Mouse (Mus musculus) hindbrain, embryonic 11.5 days (tissue): ENCODE data around the gene Shpk. TPM values are rescaled to one million over a fixed set of nuclear protein-coding genes. Genes with fewer than 3 reads are reported as not detected.

Experiments
- ATAC-seq: fragments of 200-750 bp; cut with Nextera tagmentation; 2 replicates; pipeline ENCODE4 v1.8.0; 2017; ENCODE audit warnings: mild to moderate bottlenecking, moderate TSS enrichment, moderate library complexity; ENCODE audit not compliant: low FRiP score
- DNase-seq: peaks from one replicate; pipeline ENCODE4 v3.0.0-alpha.2; 2015; ENCODE audit warnings: low spot score
- H3K27ac ChIP-seq: fragments of 300-500 bp; sonication (generic); 2 replicates; pipeline ENCODE4 v1.5.1; 2014; ENCODE audit warnings: mild to moderate bottlenecking, low read depth, low read length
- H3K27me3 ChIP-seq: fragments of 300-500 bp; sonication (generic); 2 replicates; pipeline ENCODE4 v1.6.1; 2014; ENCODE audit warnings: mild to moderate bottlenecking, low read length, moderate library complexity, mixed read lengths; ENCODE audit not compliant: control insufficient read depth, insufficient read depth
- H3K36me3 ChIP-seq: fragments of 300-500 bp; sonication (generic); 2 replicates; pipeline ENCODE4 v1.6.1; 2014; ENCODE audit warnings: mild to moderate bottlenecking, low read length, moderate library complexity, mixed read lengths; ENCODE audit not compliant: control insufficient read depth, insufficient read depth
- H3K4me1 ChIP-seq: fragments of 300-500 bp; sonication (generic); replicated peaks from 2 replicates; pipeline ENCODE4 v1.6.1; 2014; ENCODE audit warnings: low read length, mixed read lengths; ENCODE audit not compliant: control insufficient read depth, insufficient read depth
- H3K4me2 ChIP-seq: fragments of 300-500 bp; sonication (generic); replicated peaks from 2 replicates; pipeline ENCODE4 v1.6.1; 2014; ENCODE audit warnings: mild to moderate bottlenecking, low read depth, low read length
- H3K4me3 ChIP-seq: fragments of 300-500 bp; sonication (generic); 2 replicates; pipeline ENCODE4 v1.5.1; 2014; ENCODE audit warnings: low read depth, low read length
- H3K9ac ChIP-seq: fragments of 300-500 bp; sonication (generic); 2 replicates; pipeline ENCODE4 v1.6.1; 2014; ENCODE audit warnings: low read depth, low read length
- H3K9me3 ChIP-seq: fragments of 300-500 bp; sonication (generic); 2 replicates; pipeline ENCODE4 v1.6.1; 2016; ENCODE audit warnings: low read length; ENCODE audit not compliant: control insufficient read depth
- WGBS: fragments of 180-500 bp; shearing (Covaris S2); extraction: QIAGEN DNeasy Blood & Tissue Kit; methylation state at CpG from one replicate; pipeline ENCODE4 v1.1.7; 2014; 5-methylcytosine and 5-hydroxymethylcytosine counted together
- polyA plus RNA-seq: library from polyadenylated mRNA; unstranded; fragments of >200 nt; fragmentation: Nextera tagmentation; extraction: Ambion mirVana; gene quantifications from 2 replicates; pipeline ENCODE4 v1.2.1, GENCODE M21; 2014

The Shpk gene
- polyA plus RNA-seq, 1 experiment from 2014 or later, result 0.99 TPM

GRCm38 (mm10) chr11:73260457-73260856 lies 61.2 kb downstream of the Shpk start:
- ATAC-seq, result no peak

GRCm38 (mm10) chr11:73261385-73261784 lies 62.1 kb downstream of the Shpk start:
- Histone ChIP-seq H3K9me3 (no peaks in the 10 kb centered on the region), H3K4me2 (no peak overlapping the region), H3K36me3 (no peaks in the 10 kb centered on the region), H3K4me3 (no peak overlapping the region), H3K9ac (no peak overlapping the region), H3K27ac (no peak overlapping the region), H3K27me3 (no peaks in the 10 kb centered on the region), H3K4me1 (no peaks in the 10 kb centered on the region)
- 88% methylated on average over 1 of the region's 1 CpGs for WGBS
- DNase-seq (no peak), ATAC-seq (no peak)

More at GRCm38 (mm10) chr11:73260457-73260856, 61.2 kb downstream of the Shpk start:
- Histone ChIP-seq H3K27me3 (no peaks in the 10 kb centered on the region), H3K4me2 (no peak overlapping the region), H3K9ac (no peak overlapping the region), H3K9me3 (no peaks in the 10 kb centered on the region), H3K4me3 (no peak overlapping the region), H3K27ac (no peak overlapping the region), H3K4me1 (no peaks in the 10 kb centered on the region), H3K36me3 (no peaks in the 10 kb centered on the region)
- DNase-seq, result no peak
- 74% methylated on average over 3 of the region's 3 CpGs for WGBS

GRCm38 (mm10) chr11:73267267-73267666 lies 68.0 kb downstream of the Shpk start, which contains the start of gene Trpv3:
Gene Trpv3, plus strand, starts transcription at chr11:73267388.
- DNase-seq, result no peak
- Histone ChIP-seq H3K9ac (no peak within 1 kb of the TSS), H3K9me3 (no peaks in the 10 kb centered on the region), H3K4me1 (no peaks in the 10 kb centered on the region), H3K4me3 (no peak within 1 kb of the TSS), H3K36me3 (no peaks in the 10 kb centered on the region), H3K4me2 (no peak within 1 kb of the TSS), H3K27me3 (no peaks in the 10 kb centered on the region), H3K27ac (no peak within 1 kb of the TSS)
- ATAC-seq, result no peak
- WGBS, result 91% methylated on average over 7 of the region's 7 CpGs

Other genes with a start within 250 kb of the Shpk start
- 0.68 and 1.4 TPM in 2 replicates for gene Atp2a3, start 238.3 kb upstream of the Shpk start, polyA plus RNA-seq
- gene P2rx1, start 200.4 kb upstream of the Shpk start, polyA plus RNA-seq, result 1.4 and 2.4 TPM in 2 replicates
- 3.7 and 4.4 TPM in 2 replicates for gene Camkk1, start 180.5 kb upstream of the Shpk start, polyA plus RNA-seq
- 12.0 and 12.5 TPM in 2 replicates for gene Ncbp3, start 151.7 kb upstream of the Shpk start, polyA plus RNA-seq
- gene Itgae, start 108.9 kb upstream of the Shpk start, polyA plus RNA-seq, result 0.15 and 0.20 TPM in 2 replicates
- gene Haspin, start 61.2 kb upstream of the Shpk start, polyA plus RNA-seq, result 13.9 and 14.2 TPM in 2 replicates
- gene P2rx5, start 39.0 kb upstream of the Shpk start, polyA plus RNA-seq, result 0.45 TPM in 2 replicates
- gene Emc6, start 22.4 kb upstream of the Shpk start, polyA plus RNA-seq, result 132 and 134 TPM in 2 replicates
- gene Tax1bp3, start 22.4 kb upstream of the Shpk start, polyA plus RNA-seq, result 221 and 223 TPM in 2 replicates
- gene Ctns, start 418 bp upstream of the Shpk start, polyA plus RNA-seq, result 19.1 and 25.2 TPM in 2 replicates
- 0.13 TPM in 1 of 2 replicates, not detected in the other for gene Trpv1, start 34.8 kb downstream of the Shpk start, polyA plus RNA-seq
- gene Trpv3, start 67.9 kb downstream of the Shpk start, polyA plus RNA-seq, result 0.03 TPM in 1 of 2 replicates, not detected in the other
- 0.56 and 0.97 TPM in 2 replicates for gene Aspa, start 130.1 kb downstream of the Shpk start, polyA plus RNA-seq
- not detected in 2 replicates for gene Gm49340, start 130.3 kb downstream of the Shpk start, polyA plus RNA-seq
- not detected in 2 replicates for gene Spata22, start 130.3 kb downstream of the Shpk start, polyA plus RNA-seq
- not detected in 2 replicates for gene Olfr20, start 151.3 kb downstream of the Shpk start, polyA plus RNA-seq
- gene Olfr376, start 171.8 kb downstream of the Shpk start, polyA plus RNA-seq, result not detected in 2 replicates
- gene Olfr1, start 200.2 kb downstream of the Shpk start, polyA plus RNA-seq, result not detected in 2 replicates
- gene Olfr378, start 229.0 kb downstream of the Shpk start, polyA plus RNA-seq, result not detected in 2 replicates